Mouse (Mus musculus) CD8-positive naive resting alpha-beta T cell, adult 2 months (primary cell): ENCODE measurements around the gene Ptch1.

Experiments used
- DNase-seq, 2 experiments: peaks; one replicate each; pipeline ENCODE4 v3.0.0; 2022; ENCODE audit warnings: low read depth in 2 of 2, low spot score in 2 of 2

Ptch1 gene

DNA sequence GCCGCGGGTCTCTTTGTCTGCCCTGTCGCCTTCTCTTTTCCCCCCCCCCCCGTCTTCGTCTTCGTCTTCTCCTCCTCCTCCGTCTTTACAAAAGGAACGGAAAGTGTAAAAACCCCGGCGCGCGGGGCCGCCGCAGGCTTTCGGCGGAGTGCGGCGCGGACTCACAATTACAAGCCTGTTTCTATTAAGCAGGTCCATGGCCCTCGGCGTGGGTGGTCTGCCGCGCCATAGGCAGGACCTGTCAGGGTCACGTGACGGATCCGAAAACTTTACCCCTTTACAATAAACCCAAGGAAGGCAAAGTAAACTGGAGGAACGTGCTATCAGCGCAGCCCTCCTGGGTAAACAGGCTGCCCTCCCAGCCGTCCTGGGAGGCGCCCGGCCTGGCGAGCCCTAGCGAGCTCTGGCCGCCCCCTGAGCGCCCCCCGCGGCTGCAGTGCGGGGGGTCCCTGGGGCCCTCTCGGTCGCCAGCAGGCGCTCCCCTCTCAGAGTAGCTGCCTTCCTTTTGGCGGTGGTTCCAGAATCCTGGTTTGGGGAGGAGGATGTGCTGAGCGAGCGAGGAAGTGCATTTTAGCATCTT, at the start of gene Ptch1:
Gene Ptch1, minus strand, starts transcription at position 343 of the 580 bp plus-strand sequence.
- no peak for DNase-seq

DNA sequence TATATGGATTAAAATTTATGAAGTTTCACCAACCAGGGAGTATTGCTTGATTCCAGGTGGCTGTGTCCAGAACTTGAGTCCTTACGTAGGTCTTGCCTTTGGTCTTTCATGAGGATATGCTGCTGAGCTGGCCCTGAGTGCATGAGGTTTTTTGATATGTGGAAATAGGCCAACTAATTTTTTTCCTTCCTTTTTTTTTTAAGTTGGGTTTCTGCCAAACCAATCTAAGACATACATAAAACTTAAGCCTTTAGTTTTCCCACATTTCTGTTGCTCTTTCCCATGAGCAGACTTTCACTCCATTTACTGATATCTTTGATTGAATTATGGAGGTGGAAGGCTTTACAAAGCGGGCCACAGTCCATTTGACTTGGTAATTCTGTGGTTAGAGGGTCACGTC, 47.9 kb upstream of the Ptch1 start:
- no peak for DNase-seq

DNA sequence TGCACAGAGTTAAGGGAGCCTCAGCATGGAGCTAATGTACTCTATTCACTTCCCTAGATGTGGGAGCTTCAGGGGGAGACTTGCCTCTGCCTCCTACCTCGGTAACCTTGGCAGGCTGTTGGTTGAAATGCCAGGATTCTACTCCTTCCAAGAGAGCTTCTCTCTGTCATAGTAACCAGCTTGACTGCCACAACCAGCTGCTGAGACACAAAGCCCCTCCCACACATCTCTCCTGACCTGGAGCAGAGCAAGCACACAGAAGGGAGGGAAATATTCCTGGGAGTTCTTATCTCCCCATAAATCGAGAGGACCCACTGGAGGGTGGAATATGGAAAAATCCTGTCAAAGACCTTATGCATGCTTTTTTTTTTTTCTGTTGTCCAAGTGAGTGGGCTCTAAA, 39.8 kb upstream of the Ptch1 start:
- no peak for DNase-seq

DNA sequence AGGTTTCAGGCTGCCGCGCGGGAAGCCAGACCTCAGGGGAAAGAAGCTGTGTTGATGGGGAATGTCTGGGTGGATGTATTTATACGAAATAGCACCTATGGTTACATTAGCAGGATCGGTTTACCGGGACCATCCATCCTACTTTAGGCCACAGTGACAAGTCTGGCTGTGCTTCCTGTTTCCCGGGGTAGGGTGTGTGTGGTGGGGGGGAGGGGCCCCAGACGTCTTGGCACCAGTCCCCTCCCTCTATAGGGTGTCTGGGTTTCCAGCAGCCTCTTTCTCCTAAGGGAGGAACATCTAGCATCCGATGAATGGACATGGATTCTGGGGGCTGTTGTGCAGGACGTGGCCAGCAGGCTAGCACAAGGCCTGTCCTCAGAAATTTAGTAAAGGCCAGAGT, 36.3 kb upstream of the Ptch1 start:
- no peak for DNase-seq

DNA sequence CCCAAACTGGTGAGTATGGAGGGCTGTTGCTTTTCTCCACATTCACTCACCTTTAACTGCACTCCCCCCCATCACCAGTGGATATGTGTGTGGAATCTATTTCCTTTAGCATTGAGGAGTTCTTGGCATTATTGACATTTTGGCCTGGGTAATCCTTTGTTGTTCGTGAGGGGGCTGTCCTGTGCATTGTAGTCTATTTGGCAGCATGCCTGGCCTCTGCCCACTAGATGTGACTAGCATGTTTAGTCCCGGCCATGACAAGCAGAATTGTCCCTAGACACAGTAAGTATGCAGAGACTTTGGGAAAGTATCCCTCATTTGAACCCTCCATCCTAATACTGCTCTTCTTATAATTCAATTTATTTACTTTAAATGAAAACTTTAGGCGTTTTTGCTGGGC, 24.2 kb upstream of the Ptch1 start:
- no peak for DNase-seq

DNA sequence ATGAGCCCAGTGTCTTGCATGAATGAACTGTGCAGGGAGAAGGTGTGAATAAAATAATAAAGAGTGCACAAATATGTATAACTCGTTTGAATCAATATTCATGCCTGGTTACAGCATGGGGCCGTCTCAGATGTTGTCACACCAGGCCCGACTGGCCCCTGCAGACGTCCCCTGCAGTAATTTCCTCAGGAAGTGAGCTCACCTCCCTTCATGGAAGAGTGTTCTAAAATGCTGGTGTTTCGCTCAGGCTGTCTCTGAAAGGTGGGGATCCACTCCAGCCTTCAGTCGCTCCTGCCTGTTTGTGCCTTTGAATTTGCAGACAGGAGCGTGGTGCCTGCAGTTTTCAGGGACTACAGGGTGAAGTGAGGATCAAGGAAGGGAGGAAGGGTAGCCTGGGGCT, 22.5 kb upstream of the Ptch1 start:
- DNase-seq, result no peak

DNA sequence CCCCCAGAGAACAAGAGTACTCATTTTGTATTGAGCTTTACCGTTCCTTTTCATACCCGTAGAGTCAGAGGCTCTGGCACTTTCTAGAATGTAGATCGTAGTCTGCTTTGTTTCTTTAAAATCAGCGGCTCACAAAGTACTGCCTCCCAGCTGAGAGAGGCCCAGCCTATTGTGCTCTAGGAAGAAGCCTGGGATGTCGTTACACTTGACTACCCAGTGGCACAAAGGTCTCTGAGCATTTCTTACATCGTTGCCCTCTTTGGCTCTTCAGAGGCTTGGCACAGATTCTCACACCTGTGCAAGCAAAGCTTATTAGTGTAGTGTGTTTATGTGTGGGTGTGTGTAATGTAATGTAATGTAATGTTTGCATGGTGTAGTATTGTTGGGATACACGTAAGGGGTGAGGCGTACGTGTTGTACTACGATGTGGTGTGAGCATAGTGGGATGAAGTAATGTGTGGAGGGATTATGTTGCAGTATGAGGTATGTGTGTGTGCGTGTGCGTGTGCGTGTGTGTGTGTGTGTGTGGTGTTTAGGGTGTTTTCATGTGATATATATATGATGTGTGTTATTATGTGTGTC, 20.2 kb upstream of the Ptch1 start:
- no peak for DNase-seq

DNA sequence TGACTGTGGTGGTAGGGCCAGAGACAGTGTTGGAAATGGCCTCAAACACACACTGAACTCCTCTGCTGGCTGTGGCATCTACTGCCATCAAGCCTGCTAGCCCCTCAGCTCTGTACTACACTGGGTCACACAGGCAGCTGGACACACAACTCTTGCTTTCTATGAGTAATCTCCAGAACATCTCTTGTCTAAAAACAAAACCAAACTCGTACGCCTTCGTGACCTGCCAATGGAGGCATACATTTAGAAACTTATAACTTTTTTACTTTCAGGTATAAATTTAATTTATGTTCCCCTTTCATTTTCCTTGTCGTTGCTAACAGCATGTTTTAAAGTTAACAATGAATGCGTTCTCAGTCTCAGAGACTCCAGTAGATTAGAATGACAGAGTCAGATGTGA, 19.4 kb upstream of the Ptch1 start:
- DNase-seq, result no peak

DNA sequence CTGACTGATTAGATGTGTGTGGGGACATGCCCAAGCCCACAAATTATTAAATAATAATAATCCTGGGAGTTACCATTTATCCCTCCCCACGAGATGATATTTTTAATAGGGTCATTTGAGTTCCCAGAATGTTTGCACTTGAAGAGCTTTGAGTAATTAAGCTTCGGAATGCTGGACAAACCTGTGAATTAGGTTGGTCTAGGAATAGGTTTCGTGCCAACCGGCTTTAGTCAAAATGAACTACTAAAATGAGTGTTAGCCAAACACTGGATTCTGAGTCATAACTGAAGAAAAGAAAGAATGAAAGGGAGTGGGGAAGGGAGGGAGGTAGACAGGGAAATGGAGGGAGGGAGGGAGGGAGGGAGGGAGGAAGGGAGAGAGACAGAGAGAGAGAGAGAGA, 1.2 kb upstream of the Ptch1 start:
- DNase-seq, result no peak

DNA sequence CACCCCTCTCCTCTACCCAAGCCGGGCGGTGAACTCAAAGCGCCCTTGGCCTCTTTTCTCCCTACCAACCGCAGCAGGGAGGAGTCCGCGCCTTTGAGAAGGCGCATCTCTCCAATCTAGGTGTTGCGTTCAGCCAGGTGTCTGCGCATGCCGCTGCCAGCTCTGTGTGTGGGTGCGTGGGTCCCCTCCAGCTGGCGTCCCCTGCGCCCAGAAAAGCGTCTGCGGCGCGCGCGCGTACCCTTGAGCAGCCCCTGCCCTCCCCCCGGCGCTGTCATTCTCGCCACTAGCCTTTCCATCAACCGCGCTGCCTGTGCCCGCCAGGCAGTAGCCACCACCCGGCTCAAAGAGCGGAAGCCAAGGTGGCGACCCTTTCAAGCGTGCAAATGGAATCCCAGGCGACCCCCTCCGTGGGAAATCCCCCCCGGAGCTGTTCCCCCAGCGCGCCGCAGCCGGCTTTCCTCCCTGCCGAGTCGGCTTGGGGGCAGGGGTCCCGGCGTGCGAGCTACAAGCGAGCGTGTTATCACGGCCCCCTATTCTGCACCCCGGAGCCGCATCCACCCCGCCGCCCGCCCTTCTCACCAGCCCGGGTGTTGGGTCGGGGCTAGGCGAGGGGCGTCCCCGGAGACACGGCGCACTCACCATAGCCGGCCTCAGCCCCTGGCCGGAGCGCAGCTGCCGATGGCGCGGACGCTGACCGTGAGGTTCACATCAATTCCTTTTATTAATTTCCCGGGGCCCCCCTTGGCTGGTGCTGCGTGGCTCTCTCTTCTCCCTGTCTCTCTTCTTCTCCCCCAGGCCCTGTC, 744 bp downstream of the Ptch1 start:
- DNase-seq, result peak in 1 of 2 experiments; percentile 10

DNA sequence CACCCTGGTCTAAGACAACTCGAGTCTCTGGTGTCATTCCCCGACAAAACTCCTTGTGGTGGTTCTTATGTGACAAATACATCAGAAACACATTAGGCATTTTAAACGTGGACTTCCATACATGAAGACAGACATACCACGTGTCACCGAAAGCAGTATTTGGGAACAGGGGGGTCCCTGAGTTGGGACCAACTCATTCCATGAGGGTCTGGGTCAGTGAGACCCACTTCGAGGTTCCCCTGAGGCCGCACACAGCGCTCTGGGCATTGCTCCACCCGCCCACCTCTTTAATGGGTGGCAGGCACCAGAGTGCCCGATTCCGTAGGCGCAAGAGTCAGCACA, 1.3 kb downstream of the Ptch1 start:
- no peak for DNase-seq

DNA sequence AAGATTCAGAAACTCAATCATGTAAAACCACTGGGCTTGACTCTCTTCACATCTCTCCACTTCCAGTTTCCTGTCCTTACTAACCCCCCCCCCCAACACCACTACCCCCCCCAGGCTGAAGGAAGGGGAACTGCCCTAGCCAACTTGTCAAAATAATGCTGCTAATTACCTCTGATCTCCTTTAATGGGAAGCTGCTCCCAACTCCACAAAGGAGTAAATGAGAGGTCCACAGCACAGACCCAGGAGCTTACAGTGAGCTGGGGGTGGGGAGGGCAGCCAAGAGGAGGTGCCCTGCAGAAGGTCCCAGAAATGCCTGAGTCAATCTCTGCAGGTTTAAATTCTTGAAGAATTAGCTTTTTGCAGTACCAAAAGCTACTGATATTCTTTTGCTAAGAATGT, 2.9 kb downstream of the Ptch1 start:
- DNase-seq, result no peak

DNA sequence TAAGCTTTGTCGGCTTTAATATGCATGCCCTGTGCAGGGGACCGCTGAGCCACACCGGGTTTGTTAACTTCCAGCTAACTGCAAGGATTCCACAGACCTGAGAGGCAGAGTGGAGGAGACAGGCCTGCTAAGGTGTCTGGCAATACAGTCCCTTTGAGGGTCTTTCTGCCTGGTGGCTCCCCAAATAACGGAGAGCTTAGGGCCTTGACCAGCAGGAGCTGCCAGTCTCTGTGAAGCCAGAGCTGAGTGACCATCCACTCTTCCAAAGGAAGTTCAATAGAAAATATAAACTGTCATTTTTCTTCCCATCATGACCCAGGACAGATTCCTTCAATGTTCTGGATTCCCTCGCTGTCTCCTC, 4.0 kb downstream of the Ptch1 start:
- DNase-seq, result no peak

DNA sequence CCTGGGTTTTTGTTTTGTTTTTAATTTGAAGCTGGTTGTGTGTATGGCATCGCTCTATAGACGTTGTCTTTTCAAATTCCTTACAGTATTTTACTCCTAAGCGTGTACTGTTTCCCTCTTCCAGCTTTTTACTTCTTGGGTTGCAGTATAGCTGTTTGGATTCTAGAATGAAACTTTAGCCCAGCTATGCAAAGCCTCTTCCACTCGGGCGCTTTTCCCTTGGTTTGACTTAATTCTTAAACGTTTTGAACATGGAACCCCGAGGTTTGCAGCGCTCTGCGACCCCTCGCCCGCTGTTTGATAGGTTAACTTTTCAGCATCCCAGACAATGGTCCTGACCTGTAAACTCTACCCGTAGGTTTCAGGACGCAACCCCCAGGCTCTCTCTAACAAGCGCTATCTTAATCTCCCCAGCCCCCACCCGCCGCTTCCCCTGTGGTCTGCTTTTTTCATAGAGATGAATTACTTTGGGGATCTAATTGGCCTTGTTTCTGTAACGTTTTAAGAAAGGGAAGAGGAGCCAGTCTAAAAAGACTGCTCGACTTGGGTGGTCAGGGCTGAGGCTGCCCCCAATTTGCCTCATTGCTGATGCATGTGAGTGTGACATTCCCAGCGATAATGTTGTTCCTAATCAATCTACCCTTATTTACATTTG, 4.5 kb downstream of the Ptch1 start:
- no peak for DNase-seq

DNA sequence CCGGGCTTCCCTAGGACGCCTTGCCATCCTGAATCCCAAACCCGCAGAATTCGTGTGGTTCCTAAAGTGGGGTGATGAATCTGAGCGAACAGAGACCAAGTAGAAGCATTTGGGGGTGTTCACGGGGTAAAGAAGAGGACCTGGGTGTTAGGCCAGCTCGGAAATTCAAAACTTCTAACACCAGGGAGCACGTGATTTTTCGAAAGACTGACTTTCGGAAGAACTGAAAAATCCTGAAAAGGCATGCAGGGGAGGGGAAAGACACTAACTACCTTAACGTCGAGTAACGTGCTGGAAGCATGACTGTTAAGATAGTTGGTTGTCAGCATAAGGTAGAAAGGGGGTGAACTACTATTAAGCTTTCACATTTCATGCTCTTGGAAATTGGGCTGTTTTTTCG, 5.1 kb downstream of the Ptch1 start:
- peak in 1 of 2 experiments; percentile 27 for DNase-seq

DNA sequence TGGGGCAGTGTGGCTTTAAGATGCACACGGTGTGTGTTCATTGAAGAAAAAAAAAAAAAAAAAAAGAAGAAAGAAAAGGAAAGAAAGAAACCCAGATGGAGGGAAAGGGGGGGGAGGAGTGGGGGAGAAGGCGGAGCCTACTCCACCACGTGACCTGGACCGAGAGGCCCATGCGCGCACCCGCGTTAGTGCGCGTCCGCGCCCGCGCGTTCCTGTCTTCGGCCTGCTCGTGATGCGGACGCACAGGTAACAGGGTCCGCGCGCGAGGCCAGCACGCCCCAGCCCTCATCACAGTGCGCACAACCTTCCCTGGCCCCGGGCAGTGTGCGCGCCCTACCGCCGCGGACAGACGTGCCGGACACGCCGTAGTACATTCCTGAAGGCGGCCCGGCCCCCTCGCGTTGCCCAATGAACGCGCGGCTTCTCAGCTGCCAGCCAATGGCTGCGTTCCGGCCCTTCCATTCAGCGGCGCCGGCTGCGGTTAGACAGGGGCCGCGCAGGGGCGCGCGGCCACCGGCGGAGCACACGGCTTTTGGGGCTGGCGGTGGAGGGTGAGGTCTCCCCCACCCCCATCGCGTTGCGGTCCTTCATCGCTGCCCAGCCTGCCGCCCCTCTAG, 5.6 kb downstream of the Ptch1 start:
- DNase-seq, result peak; percentile 62 to 77

DNA sequence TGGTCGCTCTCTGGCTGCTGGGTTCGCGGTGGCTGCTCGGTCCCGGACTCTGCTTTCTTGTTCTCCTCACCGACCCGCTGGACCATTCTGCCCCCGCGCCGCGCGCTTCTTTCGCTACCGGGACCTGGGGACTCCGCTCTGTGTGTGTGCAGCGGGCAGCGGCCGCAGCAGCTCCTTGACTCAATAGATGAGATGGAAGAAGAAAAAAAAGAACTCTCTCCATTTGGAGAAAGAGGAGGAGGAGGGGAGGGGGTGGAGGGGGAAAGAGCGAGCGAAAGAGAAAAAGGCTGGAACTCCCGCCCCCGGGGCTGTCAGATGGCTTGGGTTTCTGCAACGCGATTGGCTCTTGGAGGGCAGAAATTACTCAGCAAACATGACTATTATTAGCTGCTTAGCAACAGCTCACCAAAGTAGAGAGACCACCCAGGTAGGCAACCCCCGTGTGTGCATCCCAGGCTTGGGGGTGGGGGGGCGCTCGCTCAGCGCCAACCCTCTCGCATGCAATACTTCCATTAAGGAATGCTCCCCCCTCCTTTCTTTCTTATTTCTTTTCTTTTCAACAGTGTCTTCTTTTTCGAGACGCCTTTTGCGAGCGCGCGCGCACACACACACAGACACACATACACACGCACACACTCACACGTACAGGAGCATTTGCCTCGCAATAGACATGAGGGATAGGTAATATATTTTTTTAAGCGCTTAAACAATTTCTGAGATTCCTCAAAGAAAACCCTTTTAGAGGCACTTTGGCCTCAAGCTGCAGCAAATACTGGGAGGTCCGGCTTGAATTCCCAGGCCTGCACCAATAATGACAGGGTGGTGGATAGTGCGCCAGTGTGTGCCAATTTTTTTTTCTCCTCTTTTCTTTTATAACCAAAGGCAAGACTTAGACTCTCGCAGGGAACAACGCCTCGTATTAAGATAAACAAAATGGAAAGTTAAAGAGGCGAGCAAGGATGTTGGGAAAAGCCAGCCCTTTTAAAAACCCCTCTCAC, 7.1 kb downstream of the Ptch1 start:
- DNase-seq, result peak; percentile 20 to 23

DNA sequence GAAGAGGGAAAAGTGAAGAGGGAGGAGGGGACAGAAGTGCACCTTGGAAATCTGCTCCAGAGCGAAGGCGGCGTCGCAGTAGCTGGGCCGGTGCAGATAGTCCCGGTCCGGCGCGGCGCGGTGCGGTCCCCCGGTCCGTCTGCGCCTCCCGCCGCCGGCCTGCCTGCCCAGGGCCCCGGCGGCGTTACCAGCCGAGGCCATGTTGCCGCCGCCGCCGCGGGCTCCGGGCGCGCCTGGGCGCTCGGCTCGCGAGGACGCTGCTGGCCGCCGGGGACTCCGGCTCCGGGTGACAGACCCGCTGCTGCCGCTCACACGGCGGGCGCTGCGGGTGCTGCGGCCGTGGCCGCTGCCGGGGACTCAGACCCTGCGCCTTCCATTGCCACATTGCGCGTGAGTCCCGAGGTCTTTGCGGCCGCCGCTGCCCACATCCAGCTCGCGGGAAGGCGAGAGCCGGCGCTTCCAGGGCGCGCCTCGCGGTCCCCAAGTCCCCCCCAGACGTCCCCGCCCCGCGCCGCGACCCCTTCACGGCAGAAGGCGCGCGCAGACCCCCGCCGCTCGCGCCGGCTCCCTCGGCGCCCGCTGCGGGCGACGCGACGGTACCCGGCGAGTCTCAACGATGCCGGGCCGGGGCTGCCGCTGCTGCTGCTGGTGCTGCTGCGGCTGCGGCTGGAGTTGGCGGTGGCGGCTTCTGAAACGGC, 7.9 kb downstream of the Ptch1 start:
- peak; percentile 15 to 19 for DNase-seq

DNA sequence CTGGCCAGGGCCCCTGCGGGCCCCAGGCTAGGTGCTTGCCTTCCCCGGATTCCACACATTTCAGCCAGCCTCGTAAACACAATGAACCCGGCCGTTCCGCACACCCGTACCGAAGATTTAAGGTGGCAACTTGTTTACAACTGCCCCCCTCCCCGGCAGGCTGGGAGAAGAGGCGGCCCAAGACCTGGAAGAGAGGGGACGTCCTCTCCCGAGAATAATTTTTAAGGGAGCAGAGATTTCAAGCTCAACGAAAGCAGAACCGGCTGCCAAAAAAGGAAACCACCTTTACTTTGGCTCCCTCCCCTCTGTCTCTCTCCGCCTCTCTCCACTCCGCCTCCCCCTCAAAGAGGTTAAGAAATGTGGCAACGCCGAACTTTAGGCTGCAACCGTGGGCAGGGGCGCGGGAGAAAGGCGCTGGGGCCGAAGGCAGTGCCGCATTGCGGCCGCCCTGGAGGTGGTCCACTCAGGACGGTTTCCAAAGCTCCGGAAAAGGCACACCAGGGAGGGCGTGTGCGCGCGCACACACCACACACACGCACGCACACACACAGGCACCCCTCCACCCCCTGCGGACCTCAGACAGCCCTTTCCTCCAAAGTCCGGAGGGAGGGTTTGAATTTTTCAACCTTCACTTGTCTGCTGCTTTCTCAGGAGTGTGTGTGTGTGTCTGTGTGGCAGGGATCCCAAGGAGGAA, 8.6 kb downstream of the Ptch1 start:
- DNase-seq, result peak; percentile 46 to 62
